Mouse (Mus musculus): ENCODE results near the gene Edil3. TPM values are rescaled to one million over a fixed set of nuclear protein-coding genes. Genes with fewer than 3 reads are reported as not detected.

The Edil3 gene
- polyA plus RNA-seq, 1 experiment from 2014 or later: 7.7 TPM

DNA sequence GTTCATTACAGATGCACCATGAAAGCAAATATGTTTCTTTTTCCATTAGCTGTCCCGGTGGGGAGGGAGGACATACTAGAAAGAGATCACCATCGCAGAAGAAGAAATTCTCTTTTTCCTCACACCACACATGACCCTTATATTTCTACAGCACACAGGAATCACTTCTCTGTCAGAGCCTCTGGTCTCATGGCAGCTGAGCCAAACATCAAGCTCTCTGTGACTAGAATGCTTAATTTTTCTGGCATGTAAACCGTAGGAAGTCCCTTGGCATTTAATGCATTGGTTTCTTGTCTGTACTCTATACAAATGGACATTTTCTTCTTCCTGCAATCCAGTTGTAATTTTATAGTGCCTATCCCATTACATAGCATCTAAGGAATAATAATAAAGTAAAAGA, 330.6 kb downstream of the Edil3 start:
- H3K9me3 ChIP-seq (replicated peaks; ENCODE audit: control insufficient read depth, low read length): no peaks in the 10 kb centered on the region
- no peaks in the 10 kb centered on the region for H3K27me3 ChIP-seq (ENCODE audit: control insufficient read depth, insufficient read depth, low read length)

DNA sequence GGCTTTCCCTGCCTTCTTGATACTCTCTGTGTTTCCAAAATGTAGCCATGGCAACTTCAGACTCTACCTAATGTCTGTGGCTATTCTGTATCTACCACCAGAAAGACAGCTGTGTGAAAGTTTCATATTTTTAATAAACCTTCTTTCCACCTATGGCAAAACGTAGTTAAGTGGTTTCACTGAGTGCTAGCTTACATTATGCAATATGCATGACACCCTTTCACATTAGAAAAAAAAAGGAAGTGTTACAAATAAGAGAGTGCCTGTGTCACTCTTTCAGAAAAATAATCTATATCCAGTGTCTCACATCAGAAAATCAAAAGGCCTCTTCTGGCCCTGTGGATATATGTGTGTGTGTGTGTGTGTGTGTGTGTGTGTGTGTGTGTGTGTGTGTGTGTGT, 346.7 kb downstream of the Edil3 start:
- no peaks in the 10 kb centered on the region for H3K9me3 ChIP-seq (replicated peaks; ENCODE audit: control insufficient read depth, low read length)
- H3K4me2 ChIP-seq (ENCODE audit: low read depth, low read length): no peak overlapping the region
- no peaks in the 10 kb centered on the region for H3K4me1 ChIP-seq (ENCODE audit: control insufficient read depth, insufficient read depth, low read length)
- H3K4me3 ChIP-seq (replicated peaks; ENCODE audit: low read length): no peak overlapping the region
- no peaks in the 10 kb centered on the region for H3K27me3 ChIP-seq (ENCODE audit: control insufficient read depth, insufficient read depth, low read length)
- no peak for ATAC-seq (ENCODE audit: insufficient read depth, low FRiP score)
- H3K9ac ChIP-seq (ENCODE audit: low read length): no peak overlapping the region
- no peaks in the 10 kb centered on the region for H3K36me3 ChIP-seq (ENCODE audit: control insufficient read depth, insufficient read depth, low read length)
- no peak overlapping the region for H3K27ac ChIP-seq (ENCODE audit: low read length)
- WGBS: 60% methylated on average over 1 of the region's 1 CpGs

More for the DNA sequence above, 330.6 kb downstream of the Edil3 start:
- Histone ChIP-seq H3K27ac (ENCODE audit: low read length) (no peak overlapping the region), H3K4me1 (ENCODE audit: control insufficient read depth, insufficient read depth, low read length) (no peaks in the 10 kb centered on the region), H3K4me2 (ENCODE audit: low read depth, low read length) (no peak overlapping the region), H3K36me3 (ENCODE audit: control insufficient read depth, insufficient read depth, low read length) (no peaks in the 10 kb centered on the region), H3K4me3 (replicated peaks; ENCODE audit: low read length) (no peak overlapping the region), H3K9ac (ENCODE audit: low read length) (no peak overlapping the region)
- WGBS: 82% methylated on average over 3 of the region's 3 CpGs
- ATAC-seq (ENCODE audit: insufficient read depth, low FRiP score): no peak

DNA sequence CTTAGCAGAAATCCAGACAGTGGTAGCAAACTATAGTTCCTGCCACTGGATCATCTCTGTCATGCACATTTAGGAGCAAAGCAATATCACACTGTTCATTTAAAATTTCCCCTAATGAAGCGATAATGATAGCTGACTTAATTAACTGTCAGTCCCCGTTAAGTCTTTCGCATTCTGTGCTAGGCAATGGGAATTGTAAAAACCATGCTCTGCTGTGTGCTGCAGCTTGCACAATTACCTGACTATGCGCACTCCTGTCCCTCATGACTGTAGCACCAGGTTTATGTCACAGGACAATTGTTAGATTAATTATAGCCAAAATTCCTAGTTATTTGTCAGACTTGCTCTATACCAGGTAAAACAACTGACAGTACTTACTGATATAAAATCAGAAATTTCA, 348.8 kb downstream of the Edil3 start:
- Histone ChIP-seq H3K4me1 (ENCODE audit: control insufficient read depth, insufficient read depth, low read length) (no peaks in the 10 kb centered on the region), H3K27ac (ENCODE audit: low read length) (no peak overlapping the region), H3K27me3 (ENCODE audit: control insufficient read depth, insufficient read depth, low read length) (no peaks in the 10 kb centered on the region), H3K9me3 (replicated peaks; ENCODE audit: control insufficient read depth, low read length) (no peaks in the 10 kb centered on the region), H3K4me3 (replicated peaks; ENCODE audit: low read length) (no peak overlapping the region), H3K4me2 (ENCODE audit: low read depth, low read length) (no peak overlapping the region), H3K9ac (ENCODE audit: low read length) (no peak overlapping the region), H3K36me3 (ENCODE audit: control insufficient read depth, insufficient read depth, low read length) (no peaks in the 10 kb centered on the region)
- ATAC-seq (ENCODE audit: insufficient read depth, low FRiP score): no peak
- 93% methylated on average over 4 of the region's 4 CpGs for WGBS

DNA sequence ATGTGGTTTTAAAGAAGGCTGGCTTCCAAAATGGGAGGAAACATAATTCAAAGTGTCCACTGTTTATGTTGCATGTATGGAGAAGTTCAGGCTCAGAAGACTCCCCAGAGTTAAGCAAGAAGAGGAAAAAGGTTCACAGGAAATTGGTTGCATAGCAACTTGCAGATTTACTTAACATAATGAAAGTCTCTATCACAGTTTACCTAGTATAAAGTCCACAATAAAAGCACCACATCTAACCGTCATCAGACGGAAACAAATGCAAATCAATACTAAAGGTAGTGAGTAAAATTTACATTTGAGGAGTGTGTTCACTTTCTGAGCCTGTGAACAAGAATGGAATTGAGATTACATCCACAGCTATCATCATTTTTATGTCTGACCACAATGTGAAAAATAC, 353.9 kb downstream of the Edil3 start:
- Histone ChIP-seq H3K27me3 (ENCODE audit: control insufficient read depth, insufficient read depth, low read length) (no peaks in the 10 kb centered on the region), H3K4me3 (replicated peaks; ENCODE audit: low read length) (no peak overlapping the region), H3K9ac (ENCODE audit: low read length) (no peak overlapping the region), H3K27ac (ENCODE audit: low read length) (no peak overlapping the region), H3K4me2 (ENCODE audit: low read depth, low read length) (no peak overlapping the region), H3K36me3 (ENCODE audit: control insufficient read depth, insufficient read depth, low read length) (no peaks in the 10 kb centered on the region), H3K4me1 (ENCODE audit: control insufficient read depth, insufficient read depth, low read length) (no peaks in the 10 kb centered on the region), H3K9me3 (replicated peaks; ENCODE audit: control insufficient read depth, low read length) (no peaks in the 10 kb centered on the region)
- WGBS: 40% methylated on average over 2 of the region's 2 CpGs
- no peak for ATAC-seq (ENCODE audit: insufficient read depth, low FRiP score)

DNA sequence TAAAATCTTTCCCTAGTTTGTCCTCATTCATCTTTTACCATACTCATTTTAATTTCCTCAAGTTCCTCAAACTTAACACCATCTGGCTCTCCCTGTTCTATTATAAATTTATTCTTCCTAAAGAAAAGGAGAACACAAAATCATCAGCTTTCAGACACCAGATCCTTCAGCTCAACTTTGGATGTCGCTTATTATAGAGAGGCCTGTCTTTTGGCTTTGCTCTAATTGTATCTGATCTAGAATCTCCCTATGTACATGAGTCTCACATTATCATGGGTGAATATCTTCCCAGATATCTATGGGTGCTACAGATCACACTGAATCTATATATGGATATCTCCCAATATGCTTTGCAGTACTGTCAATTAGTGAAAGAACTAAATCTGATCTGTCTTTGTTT, 367.8 kb downstream of the Edil3 start:
- Histone ChIP-seq H3K4me2 (ENCODE audit: low read depth, low read length) (no peak overlapping the region), H3K4me3 (replicated peaks; ENCODE audit: low read length) (no peak overlapping the region), H3K27me3 (ENCODE audit: control insufficient read depth, insufficient read depth, low read length) (no peaks in the 10 kb centered on the region), H3K9ac (ENCODE audit: low read length) (no peak overlapping the region), H3K4me1 (ENCODE audit: control insufficient read depth, insufficient read depth, low read length) (no peaks in the 10 kb centered on the region), H3K36me3 (ENCODE audit: control insufficient read depth, insufficient read depth, low read length) (no peaks in the 10 kb centered on the region), H3K9me3 (replicated peaks; ENCODE audit: control insufficient read depth, low read length) (no peaks in the 10 kb centered on the region), H3K27ac (ENCODE audit: low read length) (no peak overlapping the region)
- WGBS: 94% methylated on average over 1 of the region's 1 CpGs
- no peak for ATAC-seq (ENCODE audit: insufficient read depth, low FRiP score)

DNA sequence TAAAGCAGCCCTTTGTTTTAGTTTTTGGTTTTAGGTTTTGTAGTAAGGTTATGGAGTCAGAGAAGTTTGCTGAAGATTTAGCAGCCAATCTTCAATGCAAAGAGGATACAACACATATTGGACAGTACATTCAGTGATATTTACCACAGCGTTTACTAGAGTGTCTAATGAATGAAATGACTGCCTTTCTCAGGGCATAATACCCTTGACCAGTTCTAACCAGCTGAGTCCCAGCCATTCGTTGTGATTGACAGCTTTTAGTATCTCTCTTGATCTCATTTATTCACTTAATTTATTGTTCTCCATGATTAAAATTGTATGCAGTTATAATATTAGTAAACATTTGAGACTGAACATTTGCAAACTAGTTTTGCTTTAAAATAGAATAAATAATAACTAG, 375.7 kb downstream of the Edil3 start:
- H3K4me1 ChIP-seq (ENCODE audit: control insufficient read depth, insufficient read depth, low read length): no peaks in the 10 kb centered on the region
- H3K9ac ChIP-seq (ENCODE audit: low read length): no peak overlapping the region
- no peaks in the 10 kb centered on the region for H3K9me3 ChIP-seq (replicated peaks; ENCODE audit: control insufficient read depth, low read length)
- H3K36me3 ChIP-seq (ENCODE audit: control insufficient read depth, insufficient read depth, low read length): no peaks in the 10 kb centered on the region
- H3K4me3 ChIP-seq (replicated peaks; ENCODE audit: low read length): no peak overlapping the region
- H3K27ac ChIP-seq (ENCODE audit: low read length): no peak overlapping the region
- ATAC-seq (ENCODE audit: insufficient read depth, low FRiP score): no peak
- no peak overlapping the region for H3K4me2 ChIP-seq (ENCODE audit: low read depth, low read length)
- WGBS: 60% methylated on average over 2 of the region's 2 CpGs
- no peaks in the 10 kb centered on the region for H3K27me3 ChIP-seq (ENCODE audit: control insufficient read depth, insufficient read depth, low read length)

DNA sequence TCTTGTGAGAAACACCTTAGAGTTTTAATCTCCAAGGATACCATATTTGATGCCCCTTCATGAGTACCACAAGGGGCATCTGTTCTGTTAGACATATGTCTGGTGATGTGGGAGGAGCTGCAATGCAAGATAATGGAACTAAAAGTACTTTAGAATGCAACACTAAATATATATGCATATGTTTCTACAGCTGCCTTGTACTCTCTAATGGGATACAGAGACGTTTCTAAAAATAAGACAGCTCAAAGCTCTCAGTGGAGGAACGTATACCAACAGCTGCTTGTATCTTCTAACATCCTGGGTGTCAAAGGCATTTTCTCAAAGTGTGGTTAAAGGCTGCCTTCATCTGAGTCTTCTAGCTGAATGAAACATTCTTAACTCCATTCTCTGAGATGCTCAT, 378.0 kb downstream of the Edil3 start:
- 53% methylated on average over 2 of the region's 2 CpGs for WGBS
- no peak for ATAC-seq (ENCODE audit: insufficient read depth, low FRiP score)

DNA sequence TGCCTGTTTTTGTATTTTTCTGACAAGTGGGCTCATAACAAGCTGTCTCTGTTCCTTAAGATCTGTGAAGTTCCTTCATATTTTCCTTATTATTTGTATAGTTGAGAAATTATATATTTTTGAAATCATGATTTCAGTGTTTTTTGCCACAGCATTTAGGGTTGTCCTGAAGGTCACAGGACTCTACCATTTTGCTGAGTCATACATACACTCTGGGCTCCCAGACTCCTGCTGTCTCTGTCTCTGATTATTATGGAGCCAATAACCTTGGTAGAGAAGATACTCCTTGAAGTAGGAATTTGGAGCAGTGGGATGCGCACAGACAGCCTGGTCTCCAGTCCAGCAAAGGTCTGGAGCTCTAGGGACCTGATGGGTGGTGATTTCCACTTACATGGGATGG, 416.8 kb downstream of the Edil3 start:
- Histone ChIP-seq H3K4me2 (ENCODE audit: low read depth, low read length) (no peak overlapping the region), H3K4me3 (replicated peaks; ENCODE audit: low read length) (no peak overlapping the region), H3K9ac (ENCODE audit: low read length) (no peak overlapping the region), H3K36me3 (ENCODE audit: control insufficient read depth, insufficient read depth, low read length) (no peaks in the 10 kb centered on the region), H3K9me3 (replicated peaks; ENCODE audit: control insufficient read depth, low read length) (no peaks in the 10 kb centered on the region), H3K4me1 (ENCODE audit: control insufficient read depth, insufficient read depth, low read length) (0 out of 2 replicates have a peak, but pooled peaks cover 2% of the 10 kb centered on the region), H3K27ac (ENCODE audit: low read length) (no peak overlapping the region), H3K27me3 (ENCODE audit: control insufficient read depth, insufficient read depth, low read length) (no peaks in the 10 kb centered on the region)
- ATAC-seq (ENCODE audit: insufficient read depth, low FRiP score): no peak
- WGBS: 88% methylated on average over 1 of the region's 1 CpGs

More for the DNA sequence above, 378.0 kb downstream of the Edil3 start:
- no peak overlapping the region for H3K27ac ChIP-seq (ENCODE audit: low read length)
- no peak overlapping the region for H3K4me2 ChIP-seq (ENCODE audit: low read depth, low read length)
- no peak overlapping the region for H3K4me3 ChIP-seq (replicated peaks; ENCODE audit: low read length)
- H3K4me1 ChIP-seq (ENCODE audit: control insufficient read depth, insufficient read depth, low read length): no peaks in the 10 kb centered on the region
- no peaks in the 10 kb centered on the region for H3K9me3 ChIP-seq (replicated peaks; ENCODE audit: control insufficient read depth, low read length)
- H3K36me3 ChIP-seq (ENCODE audit: control insufficient read depth, insufficient read depth, low read length): no peaks in the 10 kb centered on the region
- H3K9ac ChIP-seq (ENCODE audit: low read length): no peak overlapping the region
- H3K27me3 ChIP-seq (ENCODE audit: control insufficient read depth, insufficient read depth, low read length): no peaks in the 10 kb centered on the region

DNA sequence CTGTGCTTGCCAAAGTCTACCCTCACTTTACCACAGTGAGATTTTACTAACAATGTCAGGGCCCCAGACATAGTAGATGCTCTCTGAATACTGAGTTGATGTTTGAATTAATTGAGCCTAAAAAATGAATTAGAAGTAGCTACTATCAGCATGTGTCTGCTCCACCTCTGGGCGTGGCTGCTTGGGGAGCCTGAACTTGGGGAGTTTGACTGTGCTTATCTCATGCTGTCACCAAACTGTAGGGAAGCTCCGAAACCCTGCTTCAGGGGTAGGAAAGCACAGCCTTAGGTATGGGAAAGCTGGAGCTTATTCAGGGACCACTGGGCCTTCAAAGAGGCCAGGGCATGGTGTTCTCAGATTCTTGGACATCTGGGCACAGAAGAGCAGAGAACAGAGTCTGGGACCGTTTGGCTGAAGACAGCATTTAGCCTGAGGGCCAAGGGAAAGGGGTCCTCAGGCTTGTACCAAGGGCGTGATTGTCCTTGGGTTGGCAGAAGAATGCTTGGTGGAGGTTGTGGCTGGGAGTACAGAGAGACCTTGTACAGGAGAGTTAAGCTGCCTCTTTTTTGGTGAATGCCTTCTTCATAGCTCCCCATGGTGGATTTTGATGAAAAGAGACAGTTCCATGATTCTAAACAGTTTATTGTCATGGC, 432.8 kb downstream of the Edil3 start:
- no peaks in the 10 kb centered on the region for H3K4me1 ChIP-seq (ENCODE audit: control insufficient read depth, insufficient read depth, low read length)

More for the DNA sequence above, 432.8 kb downstream of the Edil3 start:
- Histone ChIP-seq H3K4me3 (replicated peaks; ENCODE audit: low read length) (no peak overlapping the region), H3K4me2 (ENCODE audit: low read depth, low read length) (no peak overlapping the region), H3K36me3 (ENCODE audit: control insufficient read depth, insufficient read depth, low read length) (no peaks in the 10 kb centered on the region), H3K27me3 (ENCODE audit: control insufficient read depth, insufficient read depth, low read length) (no peaks in the 10 kb centered on the region), H3K27ac (ENCODE audit: low read length) (no peak overlapping the region), H3K9ac (ENCODE audit: low read length) (no peak overlapping the region), H3K9me3 (replicated peaks; ENCODE audit: control insufficient read depth, low read length) (no peaks in the 10 kb centered on the region)
- ATAC-seq (ENCODE audit: insufficient read depth, low FRiP score): no peak
- WGBS: 84% methylated on average over 4 of the region's 4 CpGs

Data from stomach, embryonic 16.5 days (tissue).